Mouse (Mus musculus) CH12.LX (cell line): ENCODE measurements at regions not wholly inside any gene's neighbourhood (a gene's known extent, or its start where the extent isn't known, plus 50 kb on each side); places are given as distances from the start of the nearest gene placed in this dataset.

ENCODE experiments used
- DNase-seq: peaks from one replicate; pipeline ENCODE4 v3.0.0-alpha.2; 2013; ENCODE audit errors: extremely low read depth
- H3K27ac ChIP-seq: 2 replicates; pipeline ENCODE4 v1.5.1; 2012; ENCODE audit warnings: low read depth, mild to moderate bottlenecking, control low read depth, moderate library complexity; ENCODE audit not compliant: insufficient read depth
- H3K27me3 ChIP-seq: replicated peaks from 2 replicates; pipeline ENCODE3; 2012; ENCODE audit warnings: inconsistent platforms
- H3K36me3 ChIP-seq, 2 experiments: replicated peaks in 1 of 2; 2 replicates each; pipeline versions ENCODE3 to v1.6.1; 2012; ENCODE audit warnings: inconsistent platforms in 1 of 2, low read length in 1 of 2, mild to moderate bottlenecking in 1 of 2, mixed read lengths in 1 of 2, moderate library complexity in 1 of 2; ENCODE audit not compliant: control insufficient read depth in 1 of 2, insufficient read depth in 1 of 2
- H3K4me1 ChIP-seq, 2 experiments: 2 replicates each; pipeline ENCODE4 v1.6.1; 2012; ENCODE audit warnings: inconsistent platforms in 1 of 2, moderate library complexity in 1 of 2; ENCODE audit not compliant: insufficient read depth in 2 of 2, control insufficient read depth in 1 of 2
- H3K4me2 ChIP-seq: 2 replicates; pipeline ENCODE4 v1.6.1; 2012; ENCODE audit warnings: low read depth, mild to moderate bottlenecking, control low read depth; ENCODE audit not compliant: poor library complexity, insufficient read depth, severe bottlenecking
- H3K4me3 ChIP-seq, 3 experiments: fragments of 150-350 bp in 1 of 3; sonication (generic) in 1 of 3; replicated peaks in 1 of 3; 2 replicates each; pipeline versions ENCODE3 to v1.5.1; 2011 to 2012; ENCODE audit warnings: low read depth in 2 of 3, low read length in 2 of 3, mild to moderate bottlenecking in 2 of 3, moderate library complexity in 2 of 3, control low read depth in 1 of 3, improper control_type of control experiment in 1 of 3, inconsistent platforms in 1 of 3, mixed read lengths in 1 of 3; ENCODE audit not compliant: poor library complexity in 1 of 3
- H3K79me2 ChIP-seq: replicated peaks from 2 replicates; pipeline ENCODE4 v1.6.1; 2012; ENCODE audit warnings: mild to moderate bottlenecking, moderate library complexity; ENCODE audit not compliant: control insufficient read depth, poor library complexity, insufficient read depth, severe bottlenecking; ENCODE audit errors: extremely low read depth
- H3K9ac ChIP-seq: 2 replicates; pipeline ENCODE4 v1.6.1; 2012; ENCODE audit warnings: low read depth, mild to moderate bottlenecking, control low read depth, moderate library complexity; ENCODE audit not compliant: insufficient read depth
- H3K9me3 ChIP-seq: replicated peaks from 2 replicates; pipeline ENCODE3; 2012; ENCODE audit warnings: low read length, inconsistent platforms, mixed read lengths
- BHLHE40 ChIP-seq: IDR thresholded peaks from 2 replicates; pipeline ENCODE4 v1.6.1; 2011; ENCODE audit warnings: mild to moderate bottlenecking, low read depth, low read length, improper control_type of control experiment
- CTCF ChIP-seq, 2 experiments: IDR thresholded peaks in 1 of 2; conservative IDR thresholded peaks in 1 of 2; 2 replicates each; pipeline ENCODE4 v1.5.1; 2011 to 2012; ENCODE audit warnings: low read depth in 2 of 2, low read length in 2 of 2, improper control_type of control experiment in 1 of 2, inconsistent platforms in 1 of 2, mild to moderate bottlenecking in 1 of 2, moderate library complexity in 1 of 2
- EP300 ChIP-seq: IDR thresholded peaks from 2 replicates; pipeline ENCODE4 v1.6.1; 2011; ENCODE audit warnings: low read length, improper control_type of control experiment
- GABPA ChIP-seq: IDR thresholded peaks from 2 replicates; pipeline ENCODE4 v1.6.1; 2012; ENCODE audit warnings: low read depth, low read length, improper control_type of control experiment, inconsistent platforms; ENCODE audit not compliant: insufficient replicate concordance
- IRF4 ChIP-seq: IDR thresholded peaks from 2 replicates; pipeline ENCODE4 v1.6.1; 2014; ENCODE audit warnings: low read depth, mild to moderate bottlenecking, inconsistent platforms, low read length, improper control_type of control experiment
- JUN ChIP-seq: IDR thresholded peaks from 2 replicates; pipeline ENCODE4 v1.6.1; 2011; ENCODE audit warnings: low read depth, mild to moderate bottlenecking, low read length, improper control_type of control experiment, moderate library complexity; ENCODE audit not compliant: insufficient read depth
- JUND ChIP-seq: conservative IDR thresholded peaks from 2 replicates; pipeline ENCODE4 v1.6.1; 2011; ENCODE audit warnings: low read depth, low read length, improper control_type of control experiment
- MAFK ChIP-seq: IDR thresholded peaks from 2 replicates; pipeline ENCODE4 v1.6.1; 2011; ENCODE audit warnings: low read length, improper control_type of control experiment; ENCODE audit not compliant: insufficient replicate concordance
- MEF2A ChIP-seq: IDR thresholded peaks from 2 replicates; pipeline ENCODE4 v1.6.1; 2014; ENCODE audit warnings: low read depth, mild to moderate bottlenecking, inconsistent platforms, low read length, improper control_type of control experiment, borderline replicate concordance
- NRF1 ChIP-seq: IDR thresholded peaks from 2 replicates; pipeline ENCODE4 v1.6.1; 2014; ENCODE audit warnings: low read depth, mild to moderate bottlenecking, inconsistent platforms, low read length, improper control_type of control experiment, moderate library complexity
- POLR2A ChIP-seq: IDR thresholded peaks from 2 replicates; pipeline ENCODE4 v1.6.1; 2011; ENCODE audit warnings: low read depth, mild to moderate bottlenecking, improper control_type of control experiment, low read length
- RAD21 ChIP-seq: IDR thresholded peaks from 2 replicates; pipeline ENCODE4 v1.6.1; 2011; ENCODE audit warnings: low read depth, mild to moderate bottlenecking, low read length, improper control_type of control experiment, moderate library complexity
- RCOR1 ChIP-seq: conservative IDR thresholded peaks from 2 replicates; pipeline ENCODE4 v1.6.1; 2012; ENCODE audit warnings: low read depth, mild to moderate bottlenecking, inconsistent platforms, low read length, improper control_type of control experiment
- SIN3A ChIP-seq: IDR thresholded peaks from 2 replicates; pipeline ENCODE4 v1.6.1; 2012; ENCODE audit warnings: low read length, improper control_type of control experiment, inconsistent platforms
- TBP ChIP-seq: conservative IDR thresholded peaks from 2 replicates; pipeline ENCODE4 v1.6.1; 2011; ENCODE audit warnings: low read depth, low read length, improper control_type of control experiment
- ZC3H11A ChIP-seq: IDR thresholded peaks from 2 replicates; pipeline ENCODE4 v1.6.1; 2012; ENCODE audit warnings: low read depth, mild to moderate bottlenecking, inconsistent platforms, low read length, improper control_type of control experiment
- dilution Hi-C: fragments of 300-500 bp; cut with MboI; formaldehyde crosslinking; loops from 2 replicates; pipeline ENCODE4 v1.14.3; 2020; ENCODE audit warnings: low sequenced_read_pairs; ENCODE audit not compliant: extremely low pct_unique_long_range_greater_than_20kb, extremely low pct_ligation_motif_present
- in situ Hi-C: fragments of 300-500 bp; cut with MboI; formaldehyde crosslinking; loops from 3 replicates; pipeline ENCODE4 v1.14.3; 2019; ENCODE audit warnings: low sequenced_read_pairs, low pct_ligation_motif_present, low pct_unique_long_range_greater_than_20kb, mixed read lengths

GRCm38 (mm10) chr6:141118287-141118686 lies 130.8 kb upstream of the Pde3a start:
- Histone ChIP-seq H3K4me1 (no peaks in the 10 kb centered on the region), H3K4me3 (no peak overlapping the region), H3K27ac (no peak overlapping the region), H3K79me2 (no peaks in the 10 kb centered on the region), H3K9ac (no peak overlapping the region), H3K4me2 (no peak overlapping the region), H3K36me3 (no peaks in the 10 kb centered on the region), H3K9me3 (no peaks in the 10 kb centered on the region), H3K27me3 (no peaks in the 10 kb centered on the region)
- dilution Hi-C loops (no loop called here), in situ Hi-C loops (no loop called here)
- no peak for TF ChIP-seq CTCF (conservative IDR thresholded peaks at IDR 0.05 in 1 of 2, IDR thresholded peaks at IDR 0.05 in 1 of 2; ENCODE audit: low read depth in 2 of 2, low read length in 2 of 2)
- no peak for DNase-seq

DNA sequence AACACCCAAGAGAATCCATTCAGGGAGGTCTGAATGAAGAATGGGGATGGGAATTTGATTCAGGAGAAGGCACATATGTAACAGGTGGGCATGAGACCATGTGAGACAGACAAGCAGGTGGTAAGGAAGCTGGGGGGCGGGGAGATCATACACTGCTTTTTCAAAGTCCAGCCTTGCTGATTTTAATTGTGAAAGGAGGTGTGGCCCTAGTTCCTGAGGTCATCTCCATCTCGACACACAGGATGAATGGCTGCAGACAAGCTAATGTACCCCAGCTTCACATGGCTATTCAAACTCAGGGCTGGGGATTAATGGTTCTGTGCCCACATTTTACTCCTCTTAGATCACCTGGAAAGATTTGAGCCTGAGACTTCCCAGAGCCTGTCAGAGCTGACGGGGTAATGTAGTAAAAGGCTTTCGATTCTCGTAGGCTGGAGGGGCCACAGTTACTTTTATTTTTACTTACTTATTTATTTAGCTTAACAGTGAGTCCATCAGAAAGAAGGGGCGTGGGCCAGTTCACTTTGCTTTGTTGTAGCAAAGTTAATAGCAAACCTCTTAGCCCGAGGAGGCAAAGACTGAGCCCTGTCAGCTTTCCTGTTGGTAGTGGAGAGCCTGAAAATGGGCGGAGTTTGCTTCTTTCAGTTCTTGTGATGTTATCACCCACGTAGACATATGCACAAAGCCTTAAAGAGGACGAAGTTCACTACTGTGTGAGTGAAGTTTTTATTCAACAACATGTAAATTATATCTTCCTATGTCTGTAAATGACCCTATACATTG lies 122.3 kb upstream of the Pde3a start:
- H3K4me2 ChIP-seq = no peak overlapping the region
- DNase-seq = no peak
- no peaks in the 10 kb centered on the region for H3K9me3 ChIP-seq
- H3K4me3 ChIP-seq = no peak overlapping the region
- in situ Hi-C loops (no loop called here), dilution Hi-C loops (no loop called here)
- no peaks in the 10 kb centered on the region for H3K27me3 ChIP-seq
- no peak overlapping the region for H3K9ac ChIP-seq
- H3K4me1 ChIP-seq = peaks cover 0 to 9% of the 10 kb centered on the region in 2 experiments; a peak in 1 of 4 replicates
- H3K36me3 ChIP-seq = no peaks in the 10 kb centered on the region
- no peaks in the 10 kb centered on the region for H3K79me2 ChIP-seq
- no peak overlapping the region for H3K27ac ChIP-seq
- TF ChIP-seq JUND (no peak), ZC3H11A (no peak)

DNA sequence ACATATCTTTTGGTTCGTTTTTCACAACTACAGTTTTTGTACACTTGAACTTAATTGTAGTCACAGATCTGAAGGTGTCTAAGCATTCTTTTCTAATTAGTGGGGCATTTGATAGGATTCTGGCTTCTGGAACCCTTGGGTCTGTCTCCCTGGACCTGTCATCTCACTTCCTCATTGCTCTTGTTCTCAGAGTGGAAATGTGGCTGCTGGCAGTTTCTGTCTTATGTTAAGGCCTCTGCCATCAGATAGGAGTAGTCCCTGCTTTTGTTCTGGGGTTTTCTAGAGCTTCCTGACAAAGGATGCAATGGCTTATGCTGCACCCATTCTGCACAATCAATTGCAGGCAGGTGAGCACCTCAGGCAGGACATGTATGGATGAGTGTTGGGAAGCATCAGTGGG lies 119.5 kb upstream of the Pde3a start:
- H3K9me3 ChIP-seq = no peaks in the 10 kb centered on the region
- no peak overlapping the region for H3K4me2 ChIP-seq
- H3K36me3 ChIP-seq = no peaks in the 10 kb centered on the region
- TF ChIP-seq MEF2A (no peak), EP300 (no peak), MAFK (no peak), POLR2A (no peak), JUN (no peak), BHLHE40 (no peak), IRF4 (no peak), RCOR1 (no peak), RAD21 (no peak), GABPA (no peak), NRF1 (no peak), TBP (no peak), SIN3A (no peak)
- peaks cover 0 to 5% of the 10 kb centered on the region in 2 experiments; a peak in 1 of 4 replicates for H3K4me1 ChIP-seq
- H3K79me2 ChIP-seq = no peaks in the 10 kb centered on the region
- no peaks in the 10 kb centered on the region for H3K27me3 ChIP-seq
- no peak overlapping the region for H3K4me3 ChIP-seq
- dilution Hi-C loops = no loop called here
- H3K27ac ChIP-seq = no peak overlapping the region
- in situ Hi-C loops = no loop called here
- H3K9ac ChIP-seq = no peak overlapping the region
- peak; percentile 4 for DNase-seq
